Mouse (Mus musculus) spleen, adult 2 months (tissue): ENCODE results near the gene Siae.

ENCODE experiments used
- CTCF ChIP-seq: fragments of 200-500 bp; IDR thresholded peaks from 2 replicates; pipeline ENCODE4 v1.5.1; 2011; ENCODE audit warnings: mild to moderate bottlenecking, inconsistent platforms; ENCODE audit not compliant: insufficient read depth, insufficient read length, insufficient replicate concordance; ENCODE audit errors: extremely low read depth
- POLR2A ChIP-seq: fragments of 200-500 bp; IDR thresholded peaks from 2 replicates; pipeline ENCODE4 v1.6.1; 2011; ENCODE audit warnings: low read depth, low read length, inconsistent platforms

- TF ChIP-seq POLR2A (no peak), CTCF (no peak)
Measured at GRCm38 (mm10) chr9:37600538-37601205, 45.2 kb downstream of the Siae start.
